Mouse (Mus musculus): ENCODE data around the gene Fbxl21. TPM values are rescaled to one million over a fixed set of nuclear protein-coding genes. Genes with fewer than 3 reads are reported as not detected.

Gene Fbxl21
- polyA plus RNA-seq, 1 experiment from 2014 or later = 2.9 TPM

DNA sequence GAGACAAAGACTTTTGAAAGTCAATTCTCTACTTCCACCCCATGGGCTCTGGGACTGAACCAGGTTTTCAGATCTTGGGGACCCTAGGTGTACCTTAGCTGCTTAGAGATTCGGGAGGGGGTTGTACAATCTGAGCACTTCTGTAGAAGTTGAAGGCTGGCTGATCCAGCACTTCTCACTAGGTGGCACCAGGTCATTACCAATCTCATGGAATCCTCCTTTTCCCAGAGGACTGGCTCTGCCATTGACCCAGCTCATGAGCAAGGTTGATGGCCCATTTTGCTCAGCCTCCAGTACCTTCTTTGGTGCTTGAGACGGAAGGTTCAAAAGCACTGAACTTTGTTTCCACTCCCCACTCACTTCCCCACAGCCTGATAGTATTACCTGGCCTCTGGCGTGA, 22.1 kb upstream of the Fbxl21 start:
- Histone ChIP-seq H3K4me1 (replicated peaks; ENCODE audit: control insufficient read depth, insufficient read depth, low read length) (no peaks in the 10 kb centered on the region), H3K27me3 (replicated peaks; ENCODE audit: control insufficient read depth, insufficient read depth, low read length) (no peaks in the 10 kb centered on the region), H3K4me3 (replicated peaks; ENCODE audit: low read length) (no peak overlapping the region), H3K36me3 (ENCODE audit: control insufficient read depth, insufficient read depth) (no peaks in the 10 kb centered on the region), H3K27ac (ENCODE audit: low read length) (no peak overlapping the region), H3K9me3 (ENCODE audit: control insufficient read depth, low read length) (no peaks in the 10 kb centered on the region), H3K4me2 (ENCODE audit: low read length) (no peak overlapping the region), H3K9ac (replicated peaks; ENCODE audit: low read depth, low read length) (no peak overlapping the region)
- 81% methylated on average over 3 of the region's 3 CpGs for WGBS
- no peak for ATAC-seq

GRCm38 (mm10) chr13:56500636-56501035, 21.6 kb upstream of the Fbxl21 start:
- WGBS = 91% methylated on average over 8 of the region's 8 CpGs
- H3K4me1 ChIP-seq (replicated peaks; ENCODE audit: control insufficient read depth, insufficient read depth, low read length) = no peaks in the 10 kb centered on the region
- no peak overlapping the region for H3K4me3 ChIP-seq (replicated peaks; ENCODE audit: low read length)
- no peaks in the 10 kb centered on the region for H3K9me3 ChIP-seq (ENCODE audit: control insufficient read depth, low read length)
- no peak overlapping the region for H3K27ac ChIP-seq (ENCODE audit: low read length)
- no peak for ATAC-seq
- no peak overlapping the region for H3K4me2 ChIP-seq (ENCODE audit: low read length)
- no peaks in the 10 kb centered on the region for H3K27me3 ChIP-seq (replicated peaks; ENCODE audit: control insufficient read depth, insufficient read depth, low read length)
- H3K36me3 ChIP-seq (ENCODE audit: control insufficient read depth, insufficient read depth) = no peaks in the 10 kb centered on the region
- H3K9ac ChIP-seq (replicated peaks; ENCODE audit: low read depth, low read length) = no peak overlapping the region

- H3K9me3 ChIP-seq (ENCODE audit: control insufficient read depth, low read length) = no peaks in the 10 kb centered on the region
- 75% methylated on average over 6 of the region's 6 CpGs for WGBS
- no peak overlapping the region for H3K27ac ChIP-seq (ENCODE audit: low read length)
- ATAC-seq = no peak
- no peaks in the 10 kb centered on the region for H3K27me3 ChIP-seq (replicated peaks; ENCODE audit: control insufficient read depth, insufficient read depth, low read length)
- no peak overlapping the region for H3K4me2 ChIP-seq (ENCODE audit: low read length)
- no peak overlapping the region for H3K9ac ChIP-seq (replicated peaks; ENCODE audit: low read depth, low read length)
- H3K36me3 ChIP-seq (ENCODE audit: control insufficient read depth, insufficient read depth) = no peaks in the 10 kb centered on the region
- H3K4me1 ChIP-seq (replicated peaks; ENCODE audit: control insufficient read depth, insufficient read depth, low read length) = no peaks in the 10 kb centered on the region
- no peak overlapping the region for H3K4me3 ChIP-seq (replicated peaks; ENCODE audit: low read length)
Observed at GRCm38 (mm10) chr13:56501866-56502420, 20.3 kb upstream of the Fbxl21 start.

DNA sequence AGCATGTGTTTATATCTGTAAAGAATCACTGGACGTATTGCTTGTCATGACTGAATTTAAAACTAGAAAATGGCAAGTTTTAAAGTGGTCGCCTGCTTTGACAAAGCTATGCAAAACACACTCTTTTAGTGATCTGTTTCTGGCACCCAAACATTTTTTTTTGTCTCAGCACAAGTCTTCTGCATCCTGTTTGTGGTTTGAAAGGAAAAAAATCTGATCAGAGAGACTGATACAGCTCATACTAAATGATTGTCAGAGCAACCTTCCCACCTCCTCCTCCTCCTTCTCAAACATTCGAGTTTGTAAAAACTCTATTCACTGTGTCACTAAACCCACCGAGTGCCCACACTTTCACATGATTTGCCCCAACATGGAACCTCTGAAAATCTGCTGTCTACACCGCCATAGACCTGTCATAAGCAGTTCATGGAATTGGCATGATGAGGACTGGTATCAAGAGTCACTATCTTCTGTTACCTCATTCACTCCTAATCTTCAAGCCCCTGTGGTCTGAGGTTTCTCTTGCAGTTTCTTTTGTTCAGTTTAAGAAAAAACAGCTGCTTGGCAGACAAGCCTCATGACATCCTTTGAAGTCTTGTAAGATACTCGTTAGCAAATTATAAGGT, 15.3 kb upstream of the Fbxl21 start:
- Histone ChIP-seq H3K4me3 (replicated peaks; ENCODE audit: low read length) (no peak overlapping the region), H3K9ac (replicated peaks; ENCODE audit: low read depth, low read length) (no peak overlapping the region), H3K4me2 (ENCODE audit: low read length) (no peak overlapping the region), H3K27ac (ENCODE audit: low read length) (no peak overlapping the region), H3K9me3 (ENCODE audit: control insufficient read depth, low read length) (no peaks in the 10 kb centered on the region), H3K4me1 (replicated peaks; ENCODE audit: control insufficient read depth, insufficient read depth, low read length) (no peaks in the 10 kb centered on the region), H3K27me3 (replicated peaks; ENCODE audit: control insufficient read depth, insufficient read depth, low read length) (no peaks in the 10 kb centered on the region), H3K36me3 (ENCODE audit: control insufficient read depth, insufficient read depth) (no peaks in the 10 kb centered on the region)
- WGBS = 68% methylated on average over 6 of the region's 6 CpGs
- no peak for ATAC-seq

DNA sequence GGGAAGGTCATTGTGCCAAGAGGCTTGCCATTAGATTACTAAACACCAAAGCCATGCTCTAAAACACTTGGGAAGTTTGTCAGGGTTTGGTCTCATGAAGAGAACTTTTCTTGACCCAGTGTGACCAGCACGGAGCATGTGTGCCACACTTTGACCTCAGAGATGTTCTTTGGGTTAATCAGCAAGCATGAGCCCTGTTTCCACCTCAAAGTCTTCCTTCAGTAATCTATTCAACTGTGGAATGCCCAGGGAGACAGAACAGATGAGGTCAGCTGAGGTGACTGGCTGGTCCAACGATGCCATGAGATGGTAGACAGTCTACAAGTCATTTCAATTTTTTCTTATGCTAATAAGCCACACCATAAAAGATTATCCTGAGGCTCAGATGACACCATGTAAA, 12.5 kb upstream of the Fbxl21 start:
- no peak overlapping the region for H3K4me2 ChIP-seq (ENCODE audit: low read length)
- H3K9ac ChIP-seq (replicated peaks; ENCODE audit: low read depth, low read length) = no peak overlapping the region
- WGBS = 81% methylated on average over 2 of the region's 2 CpGs
- H3K4me3 ChIP-seq (replicated peaks; ENCODE audit: low read length) = no peak overlapping the region
- no peaks in the 10 kb centered on the region for H3K27me3 ChIP-seq (replicated peaks; ENCODE audit: control insufficient read depth, insufficient read depth, low read length)
- no peaks in the 10 kb centered on the region for H3K36me3 ChIP-seq (ENCODE audit: control insufficient read depth, insufficient read depth)
- no peak overlapping the region for H3K27ac ChIP-seq (ENCODE audit: low read length)
- H3K9me3 ChIP-seq (ENCODE audit: control insufficient read depth, low read length) = no peaks in the 10 kb centered on the region
- H3K4me1 ChIP-seq (replicated peaks; ENCODE audit: control insufficient read depth, insufficient read depth, low read length) = no peaks in the 10 kb centered on the region
- ATAC-seq = no peak

DNA sequence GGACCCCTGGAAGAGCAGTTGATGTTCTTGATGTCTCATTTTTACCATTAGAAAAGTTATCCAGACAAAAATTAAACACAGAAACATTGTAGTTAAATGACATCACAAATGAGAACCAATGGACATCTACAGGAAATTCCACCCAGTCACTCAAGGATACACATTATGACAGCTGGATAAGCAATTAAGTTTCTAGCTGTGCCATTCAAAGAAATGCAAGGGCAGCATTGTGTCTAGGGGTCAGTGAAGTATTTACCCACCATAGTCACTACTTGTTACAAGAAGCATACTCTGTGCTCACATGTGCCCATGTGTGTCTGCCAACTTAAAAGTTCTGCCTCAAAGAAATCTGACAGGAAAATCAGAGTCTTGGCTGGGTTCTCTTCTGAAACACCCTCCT, 8.7 kb upstream of the Fbxl21 start:
- no peak overlapping the region for H3K9ac ChIP-seq (replicated peaks; ENCODE audit: low read depth, low read length)
- ATAC-seq = no peak
- H3K4me3 ChIP-seq (replicated peaks; ENCODE audit: low read length) = no peak overlapping the region
- no peaks in the 10 kb centered on the region for H3K9me3 ChIP-seq (ENCODE audit: control insufficient read depth, low read length)
- H3K4me2 ChIP-seq (ENCODE audit: low read length) = no peak overlapping the region
- H3K36me3 ChIP-seq (ENCODE audit: control insufficient read depth, insufficient read depth) = no peaks in the 10 kb centered on the region
- H3K27me3 ChIP-seq (replicated peaks; ENCODE audit: control insufficient read depth, insufficient read depth, low read length) = no peaks in the 10 kb centered on the region
- no peak overlapping the region for H3K27ac ChIP-seq (ENCODE audit: low read length)
- no peaks in the 10 kb centered on the region for H3K4me1 ChIP-seq (replicated peaks; ENCODE audit: control insufficient read depth, insufficient read depth, low read length)

DNA sequence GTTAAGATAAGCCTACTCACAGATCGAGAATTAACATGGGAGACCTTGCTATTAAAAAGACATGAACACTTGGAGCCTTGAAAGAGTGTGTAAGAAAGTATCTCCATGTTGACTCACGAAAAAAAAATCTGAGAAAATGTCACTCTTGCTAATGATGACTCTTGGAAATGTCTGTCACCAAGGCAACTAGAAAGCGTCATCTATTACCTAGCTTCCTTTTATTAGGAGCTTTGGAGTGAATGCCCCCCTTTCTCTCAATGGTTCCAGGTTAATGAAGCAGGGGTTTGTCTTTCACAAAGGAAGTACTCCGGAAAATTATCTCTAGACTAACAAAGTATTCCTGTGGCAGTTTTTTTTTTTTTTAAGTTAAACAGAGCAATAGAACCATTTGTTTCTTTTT, 6.0 kb upstream of the Fbxl21 start:
- no peak for ATAC-seq
- no peaks in the 10 kb centered on the region for H3K36me3 ChIP-seq (ENCODE audit: control insufficient read depth, insufficient read depth)
- 22% methylated on average over 4 of the region's 4 CpGs for WGBS
- H3K9me3 ChIP-seq (ENCODE audit: control insufficient read depth, low read length) = no peaks in the 10 kb centered on the region
- H3K4me1 ChIP-seq (replicated peaks; ENCODE audit: control insufficient read depth, insufficient read depth, low read length) = no peaks in the 10 kb centered on the region
- H3K27me3 ChIP-seq (replicated peaks; ENCODE audit: control insufficient read depth, insufficient read depth, low read length) = no peaks in the 10 kb centered on the region
- no peak overlapping the region for H3K4me2 ChIP-seq (ENCODE audit: low read length)
- H3K9ac ChIP-seq (replicated peaks; ENCODE audit: low read depth, low read length) = no peak overlapping the region
- H3K4me3 ChIP-seq (replicated peaks; ENCODE audit: low read length) = no peak overlapping the region
- H3K27ac ChIP-seq (ENCODE audit: low read length) = no peak overlapping the region

DNA sequence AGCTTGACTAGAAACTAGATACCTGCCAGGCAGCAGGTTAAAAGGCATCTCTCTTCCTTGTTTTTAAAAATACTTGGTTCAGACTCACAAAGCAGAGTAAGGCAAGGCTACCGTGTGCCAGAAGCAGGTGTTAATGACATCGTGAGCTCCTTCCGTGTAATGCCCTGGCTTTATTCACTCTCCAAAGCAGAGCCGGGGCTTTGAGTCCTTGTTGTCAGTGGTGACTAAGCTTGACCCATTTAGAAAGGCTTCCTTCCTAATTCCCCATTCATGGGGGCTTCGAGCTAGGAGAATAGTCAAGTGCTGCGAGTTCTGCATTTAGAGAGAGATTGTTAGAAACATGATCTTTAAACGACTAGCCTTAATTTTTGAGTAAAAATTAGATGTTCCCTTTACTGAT, 5.5 kb upstream of the Fbxl21 start:
- H3K36me3 ChIP-seq (ENCODE audit: control insufficient read depth, insufficient read depth) = no peaks in the 10 kb centered on the region
- H3K9ac ChIP-seq (replicated peaks; ENCODE audit: low read depth, low read length) = no peak overlapping the region
- no peak for ATAC-seq
- no peak overlapping the region for H3K4me3 ChIP-seq (replicated peaks; ENCODE audit: low read length)
- H3K4me1 ChIP-seq (replicated peaks; ENCODE audit: control insufficient read depth, insufficient read depth, low read length) = no peaks in the 10 kb centered on the region
- H3K27ac ChIP-seq (ENCODE audit: low read length) = no peak overlapping the region
- 5% methylated on average over 7 of the region's 7 CpGs for WGBS
- H3K4me2 ChIP-seq (ENCODE audit: low read length) = no peak overlapping the region
- H3K9me3 ChIP-seq (ENCODE audit: control insufficient read depth, low read length) = no peaks in the 10 kb centered on the region
- H3K27me3 ChIP-seq (replicated peaks; ENCODE audit: control insufficient read depth, insufficient read depth, low read length) = no peaks in the 10 kb centered on the region

DNA sequence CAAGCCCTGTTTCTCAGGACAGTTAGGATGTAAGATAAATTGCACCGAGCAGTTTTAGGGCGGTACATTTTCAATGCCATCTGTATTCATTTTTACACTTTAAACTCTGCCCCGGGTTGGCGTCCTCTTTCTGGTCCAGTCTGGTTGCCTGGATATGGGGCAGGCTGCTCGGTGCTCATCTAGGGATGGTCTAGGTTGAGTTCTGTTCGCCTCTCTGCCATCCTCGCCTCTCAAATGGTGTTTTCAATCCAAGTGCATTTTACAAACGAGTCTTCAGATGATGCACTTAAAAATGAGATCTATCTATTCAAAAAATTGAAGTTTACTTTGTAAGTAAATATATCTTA, 522 bp downstream of the Fbxl21 start:
- H3K27me3 ChIP-seq (replicated peaks; ENCODE audit: control insufficient read depth, insufficient read depth, low read length) = no peaks in the 10 kb centered on the region
- 6% methylated on average over 8 of the region's 8 CpGs for WGBS
- 0 out of 2 replicates have a peak, but pooled peaks cover 3% of the 10 kb centered on the region for H3K4me1 ChIP-seq (replicated peaks; ENCODE audit: control insufficient read depth, insufficient read depth, low read length)
- H3K9me3 ChIP-seq (ENCODE audit: control insufficient read depth, low read length) = no peaks in the 10 kb centered on the region
- peak overlapping the region; percentile 73 for H3K4me3 ChIP-seq (replicated peaks; ENCODE audit: low read length)
- H3K4me2 ChIP-seq (ENCODE audit: low read length) = peak overlapping the region; percentile 90
- H3K36me3 ChIP-seq (ENCODE audit: control insufficient read depth, insufficient read depth) = no peaks in the 10 kb centered on the region
- peak; percentile 8; the same call in 1 of the 2 replicates for ATAC-seq
- H3K9ac ChIP-seq (replicated peaks; ENCODE audit: low read depth, low read length) = peak overlapping the region; percentile 70
- no peak overlapping the region for H3K27ac ChIP-seq (ENCODE audit: low read length)

DNA sequence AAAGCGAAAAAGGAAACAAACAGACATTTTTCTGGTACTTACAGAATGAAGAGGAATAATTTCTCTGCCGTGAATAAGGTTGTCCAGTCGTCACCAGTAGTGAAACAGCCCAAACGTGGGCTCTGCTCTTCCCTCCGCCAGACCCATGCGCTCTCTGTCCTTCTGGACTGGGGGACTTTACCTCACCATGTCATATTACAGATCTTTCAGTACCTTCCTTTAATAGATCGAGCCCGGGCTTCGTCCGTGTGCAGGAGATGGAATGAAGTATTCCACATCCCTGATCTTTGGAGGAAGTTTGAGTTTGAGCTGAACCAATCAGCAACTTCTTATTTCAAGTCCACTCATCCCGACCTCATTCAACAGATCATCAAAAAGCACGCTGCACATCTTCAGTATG, 4.6 kb downstream of the Fbxl21 start:
- Histone ChIP-seq H3K27me3 (replicated peaks; ENCODE audit: control insufficient read depth, insufficient read depth, low read length) (no peaks in the 10 kb centered on the region), H3K4me3 (replicated peaks; ENCODE audit: low read length) (no peak overlapping the region), H3K4me1 (replicated peaks; ENCODE audit: control insufficient read depth, insufficient read depth, low read length) (0 out of 2 replicates have a peak, but pooled peaks cover 3% of the 10 kb centered on the region), H3K4me2 (ENCODE audit: low read length) (no peak overlapping the region), H3K36me3 (ENCODE audit: control insufficient read depth, insufficient read depth) (no peaks in the 10 kb centered on the region), H3K27ac (ENCODE audit: low read length) (no peak overlapping the region), H3K9me3 (ENCODE audit: control insufficient read depth, low read length) (no peaks in the 10 kb centered on the region), H3K9ac (replicated peaks; ENCODE audit: low read depth, low read length) (no peak overlapping the region)
- ATAC-seq = no peak
- 86% methylated on average over 12 of the region's 12 CpGs for WGBS

Data from forebrain, embryonic 16.5 days (tissue).